Mouse (Mus musculus): ENCODE results near the gene Tmem131. TPM values are rescaled to one million over a fixed set of nuclear protein-coding genes. Genes with fewer than 3 reads are reported as not detected.

Tmem131 gene
- total RNA-seq, 2 experiments from 2014 or later = 32.9 to 35.9 TPM

DNA sequence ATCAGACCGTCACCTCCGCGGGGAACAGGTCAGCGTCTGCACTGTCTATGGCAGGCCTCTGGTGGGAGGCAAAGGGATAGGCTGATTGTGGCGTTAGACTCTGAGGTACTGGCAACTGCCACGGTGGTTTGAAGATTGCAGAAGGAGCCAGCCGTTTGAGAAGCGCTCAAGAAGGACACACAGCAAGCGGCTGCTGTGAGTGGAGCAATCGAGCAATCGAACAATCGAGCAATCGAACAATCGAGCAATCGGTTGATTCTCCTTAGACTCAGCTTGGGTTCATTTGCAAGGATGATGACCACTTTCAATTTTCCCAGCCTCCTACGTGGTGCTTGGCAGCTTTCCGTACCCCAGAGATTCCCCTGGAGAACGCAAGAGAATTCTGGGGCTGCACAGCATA lies 184.4 kb downstream of the Tmem131 start:
- no peak for DNase-seq
- intact Hi-C loops (cut with DNase I) = no loop called here

- no peak for DNase-seq
- intact Hi-C loops (cut with DNase I) = no loop called here
These were observed 184.9 kb downstream of the Tmem131 start for GRCm38 (mm10) chr1:36758553-36758952.

DNA sequence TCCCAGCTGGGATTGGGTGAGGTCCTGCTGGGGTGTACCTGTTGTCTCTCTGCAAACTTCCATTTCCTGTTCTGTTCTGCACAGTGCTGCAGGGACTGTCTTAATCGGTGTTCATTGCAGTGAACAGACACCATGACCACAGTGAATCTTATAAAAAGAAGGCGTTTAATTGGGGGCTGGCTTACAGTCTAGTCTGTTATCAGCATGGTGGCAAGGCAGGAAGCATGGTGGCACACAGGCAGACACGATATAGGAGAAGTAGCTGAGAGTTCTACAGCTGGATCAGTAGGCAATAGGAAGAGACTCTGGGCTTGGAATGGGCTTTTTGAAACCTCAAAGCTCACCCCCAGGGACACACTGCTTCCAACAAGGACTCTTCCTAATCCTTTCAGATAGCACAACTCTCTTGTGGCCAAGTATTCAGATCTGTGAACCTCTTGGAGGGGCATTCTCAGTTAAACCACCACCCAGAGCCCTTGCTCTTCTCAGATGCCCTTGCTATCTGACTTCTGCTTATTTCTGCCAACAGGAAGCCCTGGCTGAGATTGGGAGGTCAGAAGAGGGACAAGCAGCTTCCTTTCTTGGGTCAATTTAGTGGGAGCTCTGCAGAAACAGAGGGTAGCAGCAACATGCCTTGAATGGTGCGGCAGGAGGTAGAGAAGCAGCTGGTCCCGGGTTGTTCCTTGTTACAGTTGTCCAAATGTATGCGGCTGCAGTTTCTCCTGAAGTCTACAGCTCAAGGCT lies 189.4 kb downstream of the Tmem131 start:
- intact Hi-C loops (cut with DNase I) = no loop called here
- DNase-seq = no peak

DNA sequence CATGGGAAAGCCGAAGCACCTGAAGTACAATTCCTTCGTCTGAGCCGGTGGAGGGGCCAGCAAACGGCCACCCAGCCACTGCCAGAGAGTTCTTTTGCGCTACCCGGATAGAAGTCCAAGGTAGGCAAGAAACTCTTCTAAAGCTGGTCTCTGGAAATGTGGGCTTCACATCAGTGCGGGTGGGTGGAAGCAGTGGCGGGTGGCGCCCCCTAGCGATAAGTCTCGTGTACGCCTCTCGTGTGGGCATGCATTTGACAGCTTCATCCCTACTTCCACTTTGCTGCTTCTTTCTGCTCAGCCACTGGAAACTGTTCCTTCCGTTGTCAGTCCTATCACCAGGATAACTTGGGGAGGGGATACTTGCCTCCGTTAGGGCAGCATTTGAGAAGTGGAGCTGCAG lies 197.0 kb downstream of the Tmem131 start:
- intact Hi-C loops (cut with DNase I) = no loop called here
- DNase-seq = no peak

DNA sequence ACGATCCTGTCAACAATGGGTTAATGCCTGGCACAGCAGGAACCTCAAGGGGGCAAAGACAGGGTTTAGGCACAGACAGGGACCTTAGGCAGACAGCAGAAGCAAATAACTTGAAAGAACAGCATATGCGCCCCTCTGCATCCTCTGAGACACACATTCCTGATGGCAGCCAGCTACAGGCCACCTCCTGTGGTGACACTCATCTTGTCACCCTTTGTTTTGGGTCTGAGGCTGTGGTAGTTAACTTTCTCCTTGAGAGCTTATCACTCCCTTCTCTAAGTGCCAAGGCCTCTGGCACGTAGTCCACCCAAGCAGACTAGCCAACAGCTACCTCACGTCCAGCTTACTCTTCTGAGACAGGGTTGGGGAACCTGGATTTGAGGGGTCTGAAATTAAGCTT lies 197.8 kb downstream of the Tmem131 start:
- intact Hi-C loops (cut with DNase I) = loop anchor here (2.0 kb wide), 1 partner anchor 61 kb away; no protein-coding TSS in a partner anchor
- DNase-seq = no peak

GRCm38 (mm10) chr1:36744268-36744944 lies 199.1 kb downstream of the Tmem131 start:
- DNase-seq = peak; percentile 51 to 71
- intact Hi-C loops (cut with DNase I) = loop anchor here (2.0 kb wide), 1 partner anchor 60 kb away; no protein-coding TSS in a partner anchor

GRCm38 (mm10) chr1:36743046-36743445 lies 200.4 kb downstream of the Tmem131 start:
- intact Hi-C loops (cut with DNase I) = no loop called here
- no peak for DNase-seq

Other genes with a start within 250 kb of the Tmem131 start
- not detected for gene 4933424G06Rik, start 233.5 kb downstream of the Tmem131 start, total RNA-seq (2021)
- 100 to 1,000 TPM in 1 of 2 experiments, 10 to 100 TPM in 1; 97.9 to 113 TPM for gene Actr1b, start 229.2 kb downstream of the Tmem131 start, total RNA-seq (2021)
- gene Zap70, start 181.9 kb downstream of the Tmem131 start, total RNA-seq (2021) = under 1 TPM in 1 of 2 experiments, not detected in 1; 0.27 TPM
- under 1 TPM in 1 of 2 experiments, not detected in 1; 0.56 TPM for gene Vwa3b, start 82.9 kb upstream of the Tmem131 start, total RNA-seq (2021)